Mouse (Mus musculus) cerebellum, postnatal 36 days (tissue): Measurements from ENCODE around the gene Tbx2.
A peak's percentile ranks its signal among the peaks of the same experiment; 100 is the strongest.

Experiments
- DNase-seq, 2 experiments: peaks; one replicate each; pipeline ENCODE4 v3.0.0; 2021 to 2022; ENCODE audit warnings: mixed read lengths in 2 of 2

Tbx2 gene

GRCm38 (mm10) chr11:85832231-85832924 lies at the start of gene Tbx2:
TSS of gene Tbx2 (plus strand) at chr11:85832551.
- no peak for DNase-seq

- no peak for DNase-seq
Measured at GRCm38 (mm10) chr11:85786113-85786718, 46.1 kb upstream of the Tbx2 start.

- no peak for DNase-seq
Measured at GRCm38 (mm10) chr11:85789750-85790149, 42.6 kb upstream of the Tbx2 start.

GRCm38 (mm10) chr11:85790267-85790666 lies 42.1 kb upstream of the Tbx2 start:
- no peak for DNase-seq

GRCm38 (mm10) chr11:85791212-85791611 lies 41.1 kb upstream of the Tbx2 start:
- no peak for DNase-seq

- DNase-seq = no peak
Measured at GRCm38 (mm10) chr11:85792534-85793215, 39.7 kb upstream of the Tbx2 start.

GRCm38 (mm10) chr11:85799456-85799855 lies 32.9 kb upstream of the Tbx2 start:
- DNase-seq = no peak

- DNase-seq = no peak
Measured at GRCm38 (mm10) chr11:85799856-85800255, 32.5 kb upstream of the Tbx2 start.

- no peak for DNase-seq
Measured at GRCm38 (mm10) chr11:85800380-85800779, 32.0 kb upstream of the Tbx2 start.

GRCm38 (mm10) chr11:85804048-85804447 lies 28.3 kb upstream of the Tbx2 start:
- DNase-seq = no peak

- no peak for DNase-seq
Measured at GRCm38 (mm10) chr11:85805779-85806178, 26.6 kb upstream of the Tbx2 start.

GRCm38 (mm10) chr11:85807353-85807752 lies 25.0 kb upstream of the Tbx2 start:
- DNase-seq = no peak

GRCm38 (mm10) chr11:85811229-85811628 lies 21.1 kb upstream of the Tbx2 start:
- no peak for DNase-seq

GRCm38 (mm10) chr11:85811676-85812075 lies 20.7 kb upstream of the Tbx2 start:
- no peak for DNase-seq

- no peak for DNase-seq
Measured at GRCm38 (mm10) chr11:85812201-85812966, 20.0 kb upstream of the Tbx2 start.

- DNase-seq = no peak
Measured at GRCm38 (mm10) chr11:85814678-85815077, 17.7 kb upstream of the Tbx2 start.

- no peak for DNase-seq
Measured at GRCm38 (mm10) chr11:85816471-85816870, 15.9 kb upstream of the Tbx2 start.

GRCm38 (mm10) chr11:85818401-85818800 lies 13.9 kb upstream of the Tbx2 start:
- no peak for DNase-seq

- DNase-seq = no peak
Measured at GRCm38 (mm10) chr11:85820959-85821358, 11.4 kb upstream of the Tbx2 start.

GRCm38 (mm10) chr11:85821659-85822058 lies 10.7 kb upstream of the Tbx2 start:
- DNase-seq = no peak

GRCm38 (mm10) chr11:85823181-85823580 lies 9.2 kb upstream of the Tbx2 start:
- peak; percentile 51 to 62 for DNase-seq

GRCm38 (mm10) chr11:85823794-85824193 lies 8.6 kb upstream of the Tbx2 start:
- no peak for DNase-seq

GRCm38 (mm10) chr11:85825031-85825430 lies 7.3 kb upstream of the Tbx2 start:
- DNase-seq = no peak
